Mouse (Mus musculus): ENCODE data around the gene Mrtfa. TPM values are rescaled to one million over a fixed set of nuclear protein-coding genes. Genes with fewer than 3 reads are reported as not detected.

Gene Mrtfa
- polyA plus RNA-seq, 1 experiment from 2014 or later, result 15.5 TPM

DNA sequence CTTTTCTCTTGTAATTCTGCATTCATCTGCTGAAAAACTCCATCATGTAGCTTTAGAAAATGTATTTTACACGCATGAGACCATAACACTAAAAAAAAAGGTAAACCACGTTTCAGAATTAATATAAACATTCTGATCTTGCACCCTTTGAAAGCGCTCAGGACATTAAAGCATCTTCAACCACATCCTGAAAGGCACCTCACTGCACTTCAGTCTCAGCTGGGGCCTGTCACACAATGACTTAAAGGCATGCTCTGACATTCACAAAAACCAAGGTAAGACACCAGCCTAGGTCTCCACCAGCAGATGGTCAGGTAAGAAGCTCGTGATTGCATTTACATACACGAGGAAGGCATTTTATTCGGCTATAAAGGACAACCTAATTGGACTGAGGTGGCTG, 92.7 kb downstream of the Mrtfa start:
- Histone ChIP-seq H3K4me1 (ENCODE audit: control insufficient read depth, insufficient read depth, low read length) (no peaks in the 10 kb centered on the region), H3K36me3 (replicated peaks; ENCODE audit: control insufficient read depth, insufficient read depth, low read depth, low read length) (no peaks in the 10 kb centered on the region), H3K27me3 (ENCODE audit: control insufficient read depth, insufficient read depth, low read length) (no peaks in the 10 kb centered on the region), H3K27ac (replicated peaks; ENCODE audit: low read depth, low read length) (no peak overlapping the region), H3K4me3 (ENCODE audit: low read depth, low read length) (no peak overlapping the region), H3K9ac (replicated peaks; ENCODE audit: low read length) (no peak overlapping the region), H3K4me2 (ENCODE audit: low read depth, low read length) (no peak overlapping the region), H3K9me3 (replicated peaks; ENCODE audit: control insufficient read depth, low read length) (no peaks in the 10 kb centered on the region)
- ATAC-seq (replicated peaks; ENCODE audit: insufficient number of reproducible peaks, low FRiP score, low TSS enrichment, low read depth) (no peak), DNase-seq (ENCODE audit: low spot score) (no peak)
- 82% methylated on average over 6 of the region's 6 CpGs for WGBS

DNA sequence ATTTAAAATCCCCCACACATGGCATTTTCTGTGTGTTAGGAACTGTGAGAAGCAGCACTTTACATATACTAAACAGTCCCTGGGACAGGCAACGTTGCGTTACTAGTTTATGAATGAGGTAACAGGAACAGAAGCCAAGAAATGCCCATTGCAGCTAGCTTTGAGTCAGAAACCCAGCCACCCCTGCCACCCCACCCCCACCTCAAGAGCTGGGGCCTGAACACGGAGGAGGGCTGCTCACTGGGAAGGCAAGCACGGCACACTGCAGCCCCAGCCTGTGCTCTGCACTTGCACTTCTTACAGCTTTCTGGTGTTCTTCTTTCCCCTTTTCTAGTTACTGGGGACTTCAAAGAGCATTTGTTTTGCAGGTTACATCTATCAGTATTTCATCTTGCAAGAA, 93.1 kb downstream of the Mrtfa start:
- Histone ChIP-seq H3K4me3 (ENCODE audit: low read depth, low read length) (no peak overlapping the region), H3K4me1 (ENCODE audit: control insufficient read depth, insufficient read depth, low read length) (no peaks in the 10 kb centered on the region), H3K9ac (replicated peaks; ENCODE audit: low read length) (no peak overlapping the region), H3K36me3 (replicated peaks; ENCODE audit: control insufficient read depth, insufficient read depth, low read depth, low read length) (no peaks in the 10 kb centered on the region), H3K27ac (replicated peaks; ENCODE audit: low read depth, low read length) (no peak overlapping the region), H3K27me3 (ENCODE audit: control insufficient read depth, insufficient read depth, low read length) (no peaks in the 10 kb centered on the region), H3K9me3 (replicated peaks; ENCODE audit: control insufficient read depth, low read length) (no peaks in the 10 kb centered on the region), H3K4me2 (ENCODE audit: low read depth, low read length) (no peak overlapping the region)
- DNase-seq (ENCODE audit: low spot score), result no peak
- ATAC-seq (replicated peaks; ENCODE audit: insufficient number of reproducible peaks, low FRiP score, low TSS enrichment, low read depth), result no peak
- WGBS, result 46% methylated on average over 4 of the region's 4 CpGs

DNA sequence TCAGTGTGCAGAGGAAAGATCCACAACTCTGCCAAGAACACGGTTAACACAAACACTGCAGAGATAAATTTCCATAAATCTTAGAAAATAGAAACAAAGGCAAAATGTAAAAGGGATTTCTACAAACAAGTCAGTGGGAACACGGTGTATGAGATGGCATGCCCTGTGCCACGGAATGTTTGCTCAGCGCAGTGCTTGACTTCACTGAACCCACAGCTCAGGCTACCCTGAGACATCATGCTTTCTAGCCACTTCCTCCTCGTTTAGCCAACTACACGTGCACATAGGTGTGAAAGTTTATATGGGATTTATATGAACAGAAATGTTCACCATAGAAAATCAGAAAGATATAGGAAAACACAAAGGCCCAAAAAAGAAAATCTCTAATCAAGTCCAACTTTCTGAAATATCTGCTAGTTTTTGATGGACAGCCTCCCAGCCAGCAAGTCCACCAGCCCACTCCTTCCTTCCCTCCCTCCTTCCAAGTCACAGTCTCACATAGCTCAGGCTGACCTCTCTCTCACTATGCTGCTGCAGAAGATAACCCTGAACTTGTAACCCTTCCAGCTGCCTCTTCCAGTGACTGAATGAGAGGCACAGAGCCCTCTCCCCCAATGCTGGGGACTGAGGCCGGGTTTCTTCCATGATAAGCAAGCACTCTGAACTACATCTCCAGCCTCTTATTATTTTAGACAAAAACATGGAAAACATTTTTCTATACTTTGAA, 94.1 kb downstream of the Mrtfa start:
- Histone ChIP-seq H3K27me3 (ENCODE audit: control insufficient read depth, insufficient read depth, low read length) (no peaks in the 10 kb centered on the region), H3K4me1 (ENCODE audit: control insufficient read depth, insufficient read depth, low read length) (no peaks in the 10 kb centered on the region), H3K4me3 (ENCODE audit: low read depth, low read length) (no peak overlapping the region), H3K36me3 (replicated peaks; ENCODE audit: control insufficient read depth, insufficient read depth, low read depth, low read length) (no peaks in the 10 kb centered on the region), H3K27ac (replicated peaks; ENCODE audit: low read depth, low read length) (no peak overlapping the region), H3K9ac (replicated peaks; ENCODE audit: low read length) (no peak overlapping the region), H3K9me3 (replicated peaks; ENCODE audit: control insufficient read depth, low read length) (no peaks in the 10 kb centered on the region), H3K4me2 (ENCODE audit: low read depth, low read length) (no peak overlapping the region)
- WGBS, result 81% methylated on average over 7 of the region's 7 CpGs
- ATAC-seq (replicated peaks; ENCODE audit: insufficient number of reproducible peaks, low FRiP score, low TSS enrichment, low read depth) (no peak), DNase-seq (ENCODE audit: low spot score) (no peak)

DNA sequence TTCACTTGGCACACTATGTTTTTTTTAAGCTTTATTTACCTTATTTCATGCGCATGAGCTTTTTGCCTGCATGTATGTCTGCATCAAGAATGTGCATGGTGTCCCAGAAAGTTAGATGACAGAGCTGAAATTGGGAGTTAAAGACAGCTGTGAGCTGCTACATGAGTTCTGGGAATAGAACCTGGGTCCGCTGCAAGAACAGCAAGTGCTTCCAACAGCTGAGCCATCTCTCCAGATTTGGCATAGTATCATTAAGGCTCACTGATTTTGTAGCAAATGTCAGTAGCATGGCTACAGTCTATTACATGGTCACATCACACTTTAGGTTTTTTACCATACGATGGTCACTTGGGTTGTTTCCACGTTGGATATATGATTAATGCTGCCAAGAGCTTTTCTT, 97.5 kb downstream of the Mrtfa start:
- H3K4me1 ChIP-seq (ENCODE audit: control insufficient read depth, insufficient read depth, low read length), result no peaks in the 10 kb centered on the region
- ATAC-seq (replicated peaks; ENCODE audit: insufficient number of reproducible peaks, low FRiP score, low TSS enrichment, low read depth) (no peak), DNase-seq (ENCODE audit: low spot score) (no peak)
- H3K9me3 ChIP-seq (replicated peaks; ENCODE audit: control insufficient read depth, low read length), result no peaks in the 10 kb centered on the region
- no peak overlapping the region for H3K9ac ChIP-seq (replicated peaks; ENCODE audit: low read length)
- H3K27ac ChIP-seq (replicated peaks; ENCODE audit: low read depth, low read length), result no peak overlapping the region
- WGBS, result 93% methylated on average over 4 of the region's 4 CpGs
- no peak overlapping the region for H3K4me3 ChIP-seq (ENCODE audit: low read depth, low read length)
- no peaks in the 10 kb centered on the region for H3K36me3 ChIP-seq (replicated peaks; ENCODE audit: control insufficient read depth, insufficient read depth, low read depth, low read length)
- H3K27me3 ChIP-seq (ENCODE audit: control insufficient read depth, insufficient read depth, low read length), result no peaks in the 10 kb centered on the region
- no peak overlapping the region for H3K4me2 ChIP-seq (ENCODE audit: low read depth, low read length)

DNA sequence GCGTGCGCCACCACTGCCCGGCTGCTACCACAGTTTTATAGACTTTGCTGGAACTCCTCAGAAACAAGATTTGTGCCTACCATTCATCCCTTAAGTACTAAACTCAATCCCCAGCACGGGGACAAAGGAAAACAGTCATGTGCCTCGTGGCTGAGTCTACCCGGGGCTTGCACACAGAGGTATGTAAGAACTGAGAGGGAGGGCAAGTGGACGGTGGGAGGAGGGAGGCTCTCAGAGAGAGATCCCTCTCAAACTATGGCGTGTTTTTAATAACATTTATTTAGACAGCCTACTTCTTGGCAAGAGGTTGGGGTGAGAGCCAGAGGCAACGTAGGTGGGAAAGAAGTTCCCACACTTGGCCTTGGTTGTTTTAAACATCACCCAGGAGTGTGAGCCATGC, 98.8 kb downstream of the Mrtfa start:
- ATAC-seq (replicated peaks; ENCODE audit: insufficient number of reproducible peaks, low FRiP score, low TSS enrichment, low read depth), result no peak
- DNase-seq (ENCODE audit: low spot score), result no peak
- Histone ChIP-seq H3K4me1 (ENCODE audit: control insufficient read depth, insufficient read depth, low read length) (no peaks in the 10 kb centered on the region), H3K27me3 (ENCODE audit: control insufficient read depth, insufficient read depth, low read length) (no peaks in the 10 kb centered on the region), H3K4me2 (ENCODE audit: low read depth, low read length) (no peak overlapping the region), H3K9ac (replicated peaks; ENCODE audit: low read length) (no peak overlapping the region), H3K27ac (replicated peaks; ENCODE audit: low read depth, low read length) (no peak overlapping the region), H3K36me3 (replicated peaks; ENCODE audit: control insufficient read depth, insufficient read depth, low read depth, low read length) (no peaks in the 10 kb centered on the region), H3K9me3 (replicated peaks; ENCODE audit: control insufficient read depth, low read length) (no peaks in the 10 kb centered on the region), H3K4me3 (ENCODE audit: low read depth, low read length) (no peak overlapping the region)
- 77% methylated on average over 9 of the region's 9 CpGs for WGBS

DNA sequence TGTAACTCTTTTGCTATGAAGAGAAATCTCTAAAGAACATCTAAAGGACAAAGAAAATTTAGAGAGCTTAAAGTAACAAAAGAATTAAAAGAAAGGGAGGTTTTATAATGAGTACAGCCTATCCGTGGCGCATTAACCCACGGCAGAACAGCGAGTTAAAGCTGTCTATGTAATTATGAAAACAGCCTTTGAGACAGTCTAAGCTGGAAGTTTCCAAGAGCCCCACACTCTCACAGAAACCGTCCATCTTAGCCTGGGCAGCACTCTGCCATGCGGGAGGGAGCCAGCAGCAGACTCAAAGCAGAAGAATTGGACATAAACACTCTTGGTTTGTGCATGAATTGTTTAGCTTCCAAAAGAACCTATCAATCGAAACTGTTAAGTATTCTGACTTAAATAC, 103.0 kb downstream of the Mrtfa start:
- Histone ChIP-seq H3K36me3 (replicated peaks; ENCODE audit: control insufficient read depth, insufficient read depth, low read depth, low read length) (no peaks in the 10 kb centered on the region), H3K27me3 (ENCODE audit: control insufficient read depth, insufficient read depth, low read length) (no peaks in the 10 kb centered on the region), H3K9ac (replicated peaks; ENCODE audit: low read length) (no peak overlapping the region), H3K4me3 (ENCODE audit: low read depth, low read length) (no peak overlapping the region), H3K4me1 (ENCODE audit: control insufficient read depth, insufficient read depth, low read length) (no peaks in the 10 kb centered on the region), H3K27ac (replicated peaks; ENCODE audit: low read depth, low read length) (no peak overlapping the region), H3K4me2 (ENCODE audit: low read depth, low read length) (no peak overlapping the region), H3K9me3 (replicated peaks; ENCODE audit: control insufficient read depth, low read length) (no peaks in the 10 kb centered on the region)
- 61% methylated on average over 7 of the region's 7 CpGs for WGBS
- ATAC-seq (replicated peaks; ENCODE audit: insufficient number of reproducible peaks, low FRiP score, low TSS enrichment, low read depth) (no peak), DNase-seq (ENCODE audit: low spot score) (no peak)

DNA sequence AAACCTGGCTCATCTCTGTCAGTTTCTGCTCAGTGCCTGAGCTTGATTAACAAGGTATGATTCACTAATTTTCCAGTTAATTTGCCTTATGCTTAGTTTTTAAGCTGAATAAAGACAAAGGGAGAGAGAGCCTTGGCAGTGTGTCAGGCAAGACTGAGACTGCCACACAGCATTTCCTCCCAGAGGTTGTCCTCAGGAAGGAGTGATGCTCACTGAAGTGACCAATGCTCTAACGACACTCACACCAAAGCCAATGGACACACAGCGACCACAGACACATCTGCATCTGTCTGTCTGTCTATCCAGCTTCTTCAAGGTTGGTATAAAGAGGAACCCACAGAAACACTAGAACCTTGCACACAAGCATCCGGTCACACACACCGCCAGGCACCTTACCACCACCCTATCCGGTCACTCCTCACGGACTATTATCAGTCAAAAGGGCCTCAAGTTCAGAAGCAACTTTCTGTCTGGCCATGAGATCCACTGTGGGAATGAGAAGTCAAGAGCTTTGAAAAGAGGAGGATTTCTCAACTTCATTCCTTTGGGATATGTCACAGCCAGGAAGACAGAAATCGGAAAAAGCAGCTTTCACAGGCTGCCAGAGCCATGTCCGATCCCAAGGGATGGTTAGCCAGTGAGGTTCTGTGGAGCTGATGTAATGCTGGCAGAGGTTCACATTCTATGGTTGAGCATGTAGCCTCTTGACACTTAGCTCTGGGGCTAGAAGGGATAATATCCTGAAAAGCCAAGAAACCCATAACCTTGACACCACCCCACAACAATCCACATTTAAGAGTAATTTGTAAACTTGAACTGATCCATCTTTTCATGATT, 103.7 kb downstream of the Mrtfa start:
- no peak overlapping the region for H3K27ac ChIP-seq (replicated peaks; ENCODE audit: low read depth, low read length)
- ATAC-seq (replicated peaks; ENCODE audit: insufficient number of reproducible peaks, low FRiP score, low TSS enrichment, low read depth) (no peak), DNase-seq (ENCODE audit: low spot score) (no peak)
- H3K9ac ChIP-seq (replicated peaks; ENCODE audit: low read length), result no peak overlapping the region
- H3K27me3 ChIP-seq (ENCODE audit: control insufficient read depth, insufficient read depth, low read length), result no peaks in the 10 kb centered on the region
- H3K4me1 ChIP-seq (ENCODE audit: control insufficient read depth, insufficient read depth, low read length), result no peaks in the 10 kb centered on the region
- H3K4me2 ChIP-seq (ENCODE audit: low read depth, low read length), result no peak overlapping the region
- H3K36me3 ChIP-seq (replicated peaks; ENCODE audit: control insufficient read depth, insufficient read depth, low read depth, low read length), result no peaks in the 10 kb centered on the region
- H3K4me3 ChIP-seq (ENCODE audit: low read depth, low read length), result no peak overlapping the region
- WGBS, result 86% methylated on average over 8 of the region's 8 CpGs
- H3K9me3 ChIP-seq (replicated peaks; ENCODE audit: control insufficient read depth, low read length), result no peaks in the 10 kb centered on the region

DNA sequence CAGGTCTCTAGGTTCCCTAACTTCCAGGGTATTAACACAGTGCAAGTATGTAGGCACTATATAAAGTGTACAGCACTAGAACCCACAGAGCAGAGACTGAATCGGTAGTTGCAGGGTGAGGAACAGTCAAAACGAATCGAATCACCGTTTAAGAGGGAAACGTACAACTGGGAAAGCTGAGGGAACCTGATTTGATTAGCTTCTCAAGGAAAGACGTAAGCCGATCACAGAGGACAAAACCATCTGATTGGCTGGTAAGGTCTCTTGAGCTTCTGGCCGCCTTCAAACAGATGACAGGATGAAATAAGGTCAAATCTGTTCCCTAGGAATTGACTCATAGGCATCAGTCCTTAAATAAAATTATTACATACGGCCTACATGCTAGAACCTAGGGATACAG, 106.7 kb downstream of the Mrtfa start:
- H3K27ac ChIP-seq (replicated peaks; ENCODE audit: low read depth, low read length), result no peak overlapping the region
- DNase-seq (ENCODE audit: low spot score), result peak; percentile 41

More for the DNA sequence above, 106.7 kb downstream of the Mrtfa start:
- H3K4me3 ChIP-seq (ENCODE audit: low read depth, low read length), result no peak overlapping the region
- no peaks in the 10 kb centered on the region for H3K9me3 ChIP-seq (replicated peaks; ENCODE audit: control insufficient read depth, low read length)
- H3K4me1 ChIP-seq (ENCODE audit: control insufficient read depth, insufficient read depth, low read length), result no peaks in the 10 kb centered on the region
- no peak overlapping the region for H3K4me2 ChIP-seq (ENCODE audit: low read depth, low read length)
- ATAC-seq (replicated peaks; ENCODE audit: insufficient number of reproducible peaks, low FRiP score, low TSS enrichment, low read depth), result no peak
- H3K27me3 ChIP-seq (ENCODE audit: control insufficient read depth, insufficient read depth, low read length), result no peaks in the 10 kb centered on the region
- 63% methylated on average over 9 of the region's 9 CpGs for WGBS
- H3K36me3 ChIP-seq (replicated peaks; ENCODE audit: control insufficient read depth, insufficient read depth, low read depth, low read length), result no peaks in the 10 kb centered on the region
- no peak overlapping the region for H3K9ac ChIP-seq (replicated peaks; ENCODE audit: low read length)
